Mouse (Mus musculus): ENCODE measurements around the gene Gm13693.
"Not testable (repeated sequence)": the region's sequence is repeated elsewhere in the genome, so short reads cannot be mapped to it uniquely, and the experiment has no call there.

DNA sequence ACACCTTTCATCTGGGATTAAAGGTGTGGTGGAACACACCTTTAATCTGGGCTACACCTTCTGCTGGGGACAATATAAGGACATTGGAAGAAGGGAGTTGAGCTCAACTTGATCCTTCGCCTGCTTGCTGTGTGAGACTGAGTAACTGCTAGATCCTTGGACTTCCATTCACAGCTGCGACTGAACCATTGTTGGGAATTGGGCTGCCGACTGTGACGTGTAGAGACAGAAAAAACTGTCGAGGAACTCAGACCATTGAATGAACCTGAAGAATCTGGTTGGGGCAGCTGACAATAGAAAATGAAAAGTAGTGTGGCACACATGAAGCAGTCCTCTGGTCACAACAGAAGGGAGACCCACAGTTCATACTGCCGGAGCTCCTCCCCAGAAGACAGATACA lies 5.9 kb upstream of the Gm13693 start, which contains the start of gene Gm13698:
- TF ChIP-seq CTCF (IDR thresholded peaks at IDR 0.05; ENCODE audit: extremely low read depth, insufficient read depth, insufficient read length, insufficient replicate concordance); POLR2A (IDR thresholded peaks at IDR 0.05; ENCODE audit: low read depth, low read length): not testable (repeated sequence)
